Mouse (Mus musculus) heart, embryonic 13.5 days (tissue): ENCODE results near the gene Nlrp9b. TPM values are rescaled to one million over a fixed set of nuclear protein-coding genes. Genes with fewer than 3 reads are reported as not detected.
"Not testable (repeated sequence)": the region's sequence is repeated elsewhere in the genome, so short reads cannot be mapped to it uniquely, and the experiment has no call there.

ENCODE experiments used
- ATAC-seq: fragments of 200-750 bp; cut with Nextera tagmentation; 2 replicates; pipeline ENCODE4 v1.8.0; 2017; ENCODE audit warnings: moderate TSS enrichment; ENCODE audit not compliant: insufficient number of reproducible peaks, low FRiP score, low TSS enrichment; ENCODE audit errors: extremely low read depth
- H3K27ac ChIP-seq: fragments of 300-500 bp; sonication (generic); replicated peaks from 2 replicates; pipeline ENCODE4 v1.5.1; 2015; ENCODE audit warnings: moderate library complexity, mild to moderate bottlenecking, inconsistent platforms
- H3K27me3 ChIP-seq: fragments of 300-500 bp; sonication (generic); replicated peaks from 2 replicates; pipeline ENCODE4 v1.6.1; 2015; ENCODE audit warnings: mild to moderate bottlenecking, inconsistent platforms
- H3K36me3 ChIP-seq: fragments of 300-500 bp; sonication (generic); 2 replicates; pipeline ENCODE4 v1.6.1; 2015; ENCODE audit warnings: mild to moderate bottlenecking, inconsistent platforms
- H3K4me1 ChIP-seq: fragments of 300-500 bp; sonication (generic); 2 replicates; pipeline ENCODE4 v1.6.1; 2015; ENCODE audit warnings: inconsistent platforms
- H3K4me2 ChIP-seq: fragments of 300-500 bp; sonication (generic); 2 replicates; pipeline ENCODE4 v1.6.1; 2015; ENCODE audit warnings: inconsistent platforms, mild to moderate bottlenecking, moderate library complexity
- H3K4me3 ChIP-seq: fragments of 300-500 bp; sonication (generic); 2 replicates; pipeline ENCODE4 v1.5.1; 2015; ENCODE audit warnings: moderate library complexity, mild to moderate bottlenecking, inconsistent platforms
- H3K9ac ChIP-seq: fragments of 300-500 bp; sonication (generic); 2 replicates; pipeline ENCODE4 v1.6.1; 2015; ENCODE audit warnings: inconsistent platforms, mild to moderate bottlenecking, moderate library complexity
- H3K9me3 ChIP-seq: fragments of 300-500 bp; sonication (generic); 2 replicates; pipeline ENCODE4 v1.6.1; 2016; ENCODE audit warnings: inconsistent platforms
- WGBS: fragments of 180-500 bp; shearing (Covaris S2); methylation state at CpG from one replicate; pipeline ENCODE4 v1.1.7; 2015; ENCODE audit warnings: mixed read lengths; 5-methylcytosine and 5-hydroxymethylcytosine counted together
- polyA plus RNA-seq: library from polyadenylated mRNA; unstranded; fragments of >200 nt; fragmentation: Nextera tagmentation; extraction: Ambion mirVana; gene quantifications from 2 replicates; pipeline ENCODE4 v1.2.1, GENCODE M21; 2015

The Nlrp9b gene
- polyA plus RNA-seq, 1 experiment from 2014 or later, result not detected

GRCm38 (mm10) chr7:19962423-19962822 lies 28.8 kb upstream of the Nlrp9b start:
- Histone ChIP-seq H3K9me3 (no peaks in the 10 kb centered on the region), H3K4me2 (no peak overlapping the region), H3K9ac (no peak overlapping the region), H3K4me3 (no peak overlapping the region), H3K4me1 (no peaks in the 10 kb centered on the region), H3K27ac (no peak overlapping the region), H3K36me3 (no peaks in the 10 kb centered on the region), H3K27me3 (no peaks in the 10 kb centered on the region)
- WGBS, result 57% methylated on average over 1 of the region's 1 CpGs
- ATAC-seq, result no peak

GRCm38 (mm10) chr7:19964985-19965579 lies 26.2 kb upstream of the Nlrp9b start, which contains the start of gene Ceacam20:
TSS of gene Ceacam20 (plus strand) at chr7:19965412.
- no peaks in the 10 kb centered on the region for H3K4me1 ChIP-seq
- peaks cover 10% of the 10 kb centered on the region; the same call in 1 of the 2 replicates for H3K9me3 ChIP-seq
- no peaks in the 10 kb centered on the region for H3K36me3 ChIP-seq
- H3K27ac ChIP-seq, result no peak within 1 kb of the TSS
- H3K4me3 ChIP-seq, result no peak within 1 kb of the TSS
- WGBS, result 64% methylated on average over 7 of the region's 7 CpGs
- H3K27me3 ChIP-seq, result no peaks in the 10 kb centered on the region
- H3K4me2 ChIP-seq, result no peak within 1 kb of the TSS
- no peak within 1 kb of the TSS for H3K9ac ChIP-seq
- ATAC-seq, result no peak

- WGBS, result 66% methylated on average over 3 of the region's 3 CpGs
Measured at GRCm38 (mm10) chr7:19969106-19969505, 22.2 kb upstream of the Nlrp9b start.

DNA sequence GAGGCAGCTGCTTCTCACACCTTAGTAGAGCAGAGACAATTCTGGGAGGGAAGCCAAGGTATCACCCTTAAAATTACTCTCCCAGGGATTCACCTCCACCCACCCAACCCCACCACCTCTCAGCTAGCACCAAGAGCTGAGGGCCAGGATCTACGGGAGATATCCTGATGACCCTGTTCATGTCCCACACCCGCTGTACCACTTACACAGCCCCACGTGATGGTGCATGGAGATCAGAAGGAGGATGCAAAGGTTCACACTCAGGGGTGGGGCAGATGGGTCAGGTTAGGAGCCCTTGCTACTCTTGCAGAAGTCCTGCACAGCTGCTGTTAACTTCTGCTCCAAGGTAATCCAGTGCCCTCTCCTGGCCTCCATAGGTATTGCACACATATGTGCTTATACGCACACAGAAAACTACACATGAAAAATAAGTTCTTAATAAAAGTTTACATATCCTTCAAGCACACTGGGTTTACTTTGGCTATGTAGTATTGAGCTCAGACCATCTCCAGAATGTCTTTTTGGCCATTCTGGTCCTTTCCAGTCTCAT lies 21.6 kb upstream of the Nlrp9b start:
- Histone ChIP-seq H3K36me3 (no peaks in the 10 kb centered on the region), H3K4me3 (no peak overlapping the region), H3K27ac (no peak overlapping the region), H3K4me2 (no peak overlapping the region), H3K9me3 (peaks cover 18% of the 10 kb centered on the region; the same call in 1 of the 2 replicates), H3K9ac (no peak overlapping the region), H3K4me1 (no peaks in the 10 kb centered on the region), H3K27me3 (no peaks in the 10 kb centered on the region)
- WGBS, result 87% methylated on average over 4 of the region's 4 CpGs
- ATAC-seq, result no peak

More at GRCm38 (mm10) chr7:19969106-19969505, 22.2 kb upstream of the Nlrp9b start:
- H3K27ac ChIP-seq, result no peak overlapping the region
- ATAC-seq, result no peak
- no peaks in the 10 kb centered on the region for H3K4me1 ChIP-seq
- H3K9me3 ChIP-seq, result peaks cover 18% of the 10 kb centered on the region; the same call in 1 of the 2 replicates
- H3K4me2 ChIP-seq, result no peak overlapping the region
- H3K9ac ChIP-seq, result no peak overlapping the region
- no peak overlapping the region for H3K4me3 ChIP-seq
- no peaks in the 10 kb centered on the region for H3K27me3 ChIP-seq
- H3K36me3 ChIP-seq, result no peaks in the 10 kb centered on the region

DNA sequence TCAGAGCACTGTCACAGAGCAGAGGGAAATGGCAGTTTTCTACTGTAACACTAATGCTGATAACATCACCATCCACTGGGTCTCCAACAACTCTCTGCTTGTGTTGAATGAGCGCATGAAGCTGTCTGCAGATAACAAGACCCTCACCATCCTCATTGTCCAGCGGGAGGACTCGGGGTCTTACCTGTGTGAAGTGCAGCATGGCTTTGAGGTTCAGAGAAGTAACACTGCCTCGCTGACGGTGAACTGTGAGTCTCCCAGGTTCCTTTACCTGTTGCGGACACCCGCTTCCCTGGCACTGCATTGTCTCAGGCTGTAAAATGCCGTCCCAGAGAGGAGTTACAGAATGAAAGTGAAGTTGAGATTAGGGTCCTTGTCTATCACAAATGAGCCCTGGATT lies 21.1 kb upstream of the Nlrp9b start:
- Histone ChIP-seq H3K9ac (no peak overlapping the region), H3K27me3 (no peaks in the 10 kb centered on the region), H3K4me1 (no peaks in the 10 kb centered on the region), H3K36me3 (no peaks in the 10 kb centered on the region), H3K9me3 (peaks cover 18% of the 10 kb centered on the region; the same call in 1 of the 2 replicates), H3K4me2 (no peak overlapping the region), H3K4me3 (no peak overlapping the region), H3K27ac (no peak overlapping the region)
- 85% methylated on average over 8 of the region's 8 CpGs for WGBS
- no peak for ATAC-seq

- no peak overlapping the region for H3K9ac ChIP-seq
- no peaks in the 10 kb centered on the region for H3K36me3 ChIP-seq
- no peaks in the 10 kb centered on the region for H3K4me1 ChIP-seq
- H3K4me3 ChIP-seq, result no peak overlapping the region
- 76% methylated on average over 4 of the region's 4 CpGs for WGBS
- H3K9me3 ChIP-seq, result peaks cover 18% of the 10 kb centered on the region; the same call in 1 of the 2 replicates
- H3K4me2 ChIP-seq, result no peak overlapping the region
- no peaks in the 10 kb centered on the region for H3K27me3 ChIP-seq
- ATAC-seq, result no peak
- H3K27ac ChIP-seq, result no peak overlapping the region
Measured at GRCm38 (mm10) chr7:19971516-19971915, 19.7 kb upstream of the Nlrp9b start.

DNA sequence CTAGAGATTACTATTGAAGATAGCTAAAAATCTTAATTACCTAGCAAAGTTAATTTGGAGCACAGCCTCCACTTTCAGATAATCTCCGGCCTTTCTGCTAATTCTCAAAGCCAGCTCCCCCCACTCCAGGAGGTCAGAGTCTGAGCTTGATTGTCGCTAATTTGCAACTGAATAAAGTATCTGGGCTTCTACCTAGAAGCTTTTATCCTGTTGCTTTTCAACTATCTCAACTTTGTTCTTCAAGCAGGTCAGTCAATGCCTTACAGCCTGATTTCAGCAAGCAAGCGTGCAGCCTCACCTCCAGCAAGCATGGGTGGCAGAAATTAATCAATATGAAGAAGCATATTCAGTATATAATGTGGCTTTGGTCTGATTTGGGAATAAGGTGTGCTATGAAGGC lies 5.5 kb downstream of the Nlrp9b start:
- H3K9ac ChIP-seq, H3K27ac ChIP-seq, H3K27me3 ChIP-seq, H3K4me2 ChIP-seq, H3K4me3 ChIP-seq, H3K4me1 ChIP-seq, H3K36me3 ChIP-seq, ATAC-seq: not testable (repeated sequence)
- 54% methylated on average over 3 of the region's 3 CpGs for WGBS
- peaks cover 17% of the 10 kb centered on the region for H3K9me3 ChIP-seq

GRCm38 (mm10) chr7:20009987-20010386 lies 18.7 kb downstream of the Nlrp9b start:
- no peaks in the 10 kb centered on the region for H3K36me3 ChIP-seq
- ATAC-seq, result no peak
- no peaks in the 10 kb centered on the region for H3K27me3 ChIP-seq
- no peaks in the 10 kb centered on the region for H3K4me1 ChIP-seq
- no peak overlapping the region for H3K9ac ChIP-seq
- H3K27ac ChIP-seq, result no peak overlapping the region
- H3K4me2 ChIP-seq, result no peak overlapping the region
- H3K4me3 ChIP-seq, result no peak overlapping the region
- 60% methylated on average over 2 of the region's 2 CpGs for WGBS
- no peaks in the 10 kb centered on the region for H3K9me3 ChIP-seq

DNA sequence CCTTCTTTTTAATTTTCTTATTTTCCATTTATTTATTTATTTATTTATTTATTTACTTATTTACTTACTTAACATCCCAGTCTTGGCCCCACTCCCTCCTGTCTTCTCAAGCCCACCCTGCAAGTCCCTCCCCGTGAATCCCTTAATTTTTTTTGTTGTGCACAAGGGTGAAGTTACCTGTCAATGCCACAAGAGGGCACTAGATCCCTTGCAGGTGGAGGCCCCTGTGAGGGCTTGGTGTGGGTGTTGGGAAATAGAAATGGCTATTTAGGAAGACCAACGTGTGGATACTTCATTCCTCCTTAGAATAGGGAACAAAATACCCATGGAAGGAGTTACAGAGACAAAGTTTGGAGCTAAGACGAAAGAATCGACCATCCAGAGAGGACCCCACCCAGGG lies 72.8 kb downstream of the Nlrp9b start:
- H3K4me1 ChIP-seq, H3K27me3 ChIP-seq, H3K9me3 ChIP-seq, H3K27ac ChIP-seq, H3K36me3 ChIP-seq, H3K4me3 ChIP-seq, H3K4me2 ChIP-seq, ATAC-seq, H3K9ac ChIP-seq: not testable (repeated sequence)
- WGBS, result 60% methylated on average over 4 of the region's 4 CpGs

DNA sequence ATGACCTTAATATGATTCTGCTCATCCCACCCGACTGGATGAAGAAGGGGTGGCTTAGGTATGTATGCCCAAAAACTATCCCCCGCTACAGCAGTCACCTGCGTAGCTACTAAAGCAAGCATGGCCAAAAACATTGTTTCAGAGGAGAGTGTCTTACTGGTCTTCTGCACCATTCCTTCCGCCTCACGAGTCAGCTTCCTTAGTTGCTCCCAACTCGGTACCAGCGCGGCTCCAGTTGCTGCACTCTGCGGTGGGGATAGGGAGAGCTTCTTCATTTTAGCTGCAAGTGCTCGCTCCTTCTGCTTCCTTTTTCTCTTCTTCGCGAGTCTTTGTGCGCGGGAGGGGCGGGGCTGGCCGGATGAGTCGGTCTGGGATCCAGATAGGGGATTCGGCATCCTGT lies 86.9 kb downstream of the Nlrp9b start:
- not testable (repeated sequence) for H3K27ac ChIP-seq, H3K9ac ChIP-seq, H3K27me3 ChIP-seq, H3K4me3 ChIP-seq, H3K9me3 ChIP-seq, H3K36me3 ChIP-seq, H3K4me2 ChIP-seq, ATAC-seq, H3K4me1 ChIP-seq
- 54% methylated on average over 18 of the region's 18 CpGs for WGBS

DNA sequence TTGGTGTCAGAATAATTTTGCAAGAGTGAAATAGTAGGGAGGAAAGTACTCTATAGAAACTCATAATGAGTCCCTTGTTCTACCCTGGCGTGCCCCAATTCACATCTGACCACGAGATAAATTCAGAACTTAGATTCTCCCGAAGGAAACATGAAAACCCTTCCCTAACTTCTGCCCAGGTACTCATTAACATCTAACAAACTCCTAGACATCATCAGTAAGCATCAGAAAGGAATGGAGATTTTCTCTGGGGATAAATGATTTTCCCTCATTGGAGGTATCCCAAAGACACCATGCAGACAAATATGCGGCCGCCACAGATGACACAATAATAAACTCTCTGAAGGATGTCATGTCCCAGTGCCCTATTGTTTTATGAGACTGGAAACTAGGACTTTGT lies 108.1 kb downstream of the Nlrp9b start, which contains the start of gene Vmn1r91:
Vmn1r91 (plus strand) TSS at position 301 of the 400 bp plus-strand sequence.
- 71% methylated on average over 5 of the region's 5 CpGs for WGBS
- H3K9ac ChIP-seq, H3K4me1 ChIP-seq, H3K27me3 ChIP-seq, H3K4me3 ChIP-seq, H3K4me2 ChIP-seq, H3K36me3 ChIP-seq, ATAC-seq, H3K9me3 ChIP-seq, H3K27ac ChIP-seq: not testable (repeated sequence)

DNA sequence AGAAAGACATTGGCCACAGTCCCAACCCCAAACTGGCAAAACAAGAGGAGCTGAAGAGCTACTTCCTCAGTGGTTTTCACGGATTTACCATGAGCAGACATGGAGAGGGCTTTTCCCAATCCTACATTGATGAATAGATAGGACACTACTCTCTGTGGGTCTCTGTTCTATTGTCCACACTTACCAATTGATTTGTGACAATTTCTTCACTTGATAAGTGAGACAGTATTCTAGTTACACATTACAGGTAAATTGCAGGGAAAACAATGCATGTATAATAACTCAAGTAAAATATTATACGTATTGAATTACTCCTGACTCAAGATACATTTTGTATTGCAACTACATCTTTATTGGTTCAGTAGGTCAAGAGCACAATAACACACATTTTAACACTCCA lies 131.2 kb downstream of the Nlrp9b start, which contains the start of gene Gm16442:
Gm16442 (minus strand) TSS at position 101 of the 400 bp plus-strand sequence.
- H3K27ac ChIP-seq, H3K4me2 ChIP-seq, H3K4me3 ChIP-seq, H3K36me3 ChIP-seq, H3K9ac ChIP-seq, H3K4me1 ChIP-seq, H3K9me3 ChIP-seq, H3K27me3 ChIP-seq, ATAC-seq: not testable (repeated sequence)
- no CpG with 5 or more reads among the region's 2 CpGs for WGBS
